Mouse (Mus musculus): Measurements from ENCODE around the gene Stx8. TPM values are rescaled to one million over a fixed set of nuclear protein-coding genes. Genes with fewer than 3 reads are reported as not detected.
A peak's percentile ranks its signal among the peaks of the same experiment; 100 is the strongest.

Stx8 gene
- polyA plus RNA-seq, 1 experiment from 2014 or later, result 48.6 TPM

GRCm38 (mm10) chr11:68080999-68081398 lies 115.0 kb downstream of the Stx8 start:
- Histone ChIP-seq H3K27ac (ENCODE audit: low read depth) (no peak overlapping the region), H3K27me3 (ENCODE audit: insufficient read depth, low read length) (no peaks in the 10 kb centered on the region), H3K4me2 (no peak overlapping the region), H3K9ac (no peak overlapping the region), H3K36me3 (ENCODE audit: insufficient read depth) (no peaks in the 10 kb centered on the region), H3K4me1 (ENCODE audit: insufficient read depth) (no peaks in the 10 kb centered on the region), H3K4me3 (ENCODE audit: low read depth, low read length) (no peak overlapping the region), H3K9me3 (ENCODE audit: low read depth, low read length) (no peaks in the 10 kb centered on the region)
- 64% methylated on average over 2 of the region's 2 CpGs for WGBS
- ATAC-seq (ENCODE audit: insufficient read depth) (no peak), DNase-seq (no peak)
- peak; percentile 42; the same call in 1 of the 2 replicates for TF ChIP-seq CTCF (IDR thresholded peaks at IDR 0.05; ENCODE audit: low read depth)

DNA sequence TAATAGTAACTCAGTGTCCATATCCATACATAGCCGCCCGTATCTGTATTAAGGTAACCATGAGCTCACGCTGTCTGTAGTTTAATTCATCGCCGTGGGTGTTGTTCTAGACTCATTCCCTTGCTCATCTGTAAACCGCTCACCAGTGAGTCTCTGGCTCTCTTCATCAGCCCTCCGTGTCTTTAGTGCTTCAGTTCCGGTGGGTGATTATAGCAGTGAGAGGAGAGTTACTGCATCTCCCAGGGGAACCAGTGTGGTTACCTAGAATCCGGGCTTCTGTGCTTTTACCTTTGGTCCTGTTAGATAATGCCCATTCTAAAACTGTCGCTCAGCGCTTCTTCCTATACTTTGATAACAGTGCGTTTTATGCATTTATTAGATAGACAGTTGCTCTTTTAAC lies 116.8 kb downstream of the Stx8 start:
- TF ChIP-seq CTCF (IDR thresholded peaks at IDR 0.05; ENCODE audit: low read depth), result no peak
- 86% methylated on average over 12 of the region's 12 CpGs for WGBS

DNA sequence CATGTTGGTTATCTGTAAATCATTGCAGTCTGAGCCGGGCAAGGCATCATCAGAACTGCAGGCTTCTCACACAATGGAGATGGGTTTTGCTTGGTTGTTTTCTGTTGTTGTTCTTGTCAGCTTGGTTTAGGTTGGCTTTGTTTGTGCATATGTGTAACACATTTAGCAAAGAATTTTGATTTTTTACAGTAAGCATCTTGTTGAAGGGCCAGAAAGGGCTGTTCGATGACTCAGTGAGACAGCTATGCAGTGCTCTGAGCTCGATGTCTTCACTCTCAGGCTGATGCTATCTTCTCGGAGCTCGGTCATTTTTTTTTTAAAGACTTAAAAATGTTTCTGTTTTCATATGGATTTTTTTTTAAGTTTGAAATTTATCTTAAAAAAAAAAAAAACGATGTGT lies 117.6 kb downstream of the Stx8 start:
- H3K36me3 ChIP-seq (ENCODE audit: insufficient read depth), result no peaks in the 10 kb centered on the region
- no peak for TF ChIP-seq CTCF (IDR thresholded peaks at IDR 0.05; ENCODE audit: low read depth)
- no peaks in the 10 kb centered on the region for H3K27me3 ChIP-seq (ENCODE audit: insufficient read depth, low read length)
- no peak for DNase-seq
- H3K9me3 ChIP-seq (ENCODE audit: low read depth, low read length), result no peaks in the 10 kb centered on the region
- no peak overlapping the region for H3K27ac ChIP-seq (ENCODE audit: low read depth)
- no peak overlapping the region for H3K4me2 ChIP-seq
- H3K4me3 ChIP-seq (ENCODE audit: low read depth, low read length), result no peak overlapping the region
- H3K4me1 ChIP-seq (ENCODE audit: insufficient read depth), result 0 out of 2 replicates have a peak, but pooled peaks cover 4% of the 10 kb centered on the region
- 71% methylated on average over 6 of the region's 6 CpGs for WGBS
- no peak for ATAC-seq (ENCODE audit: insufficient read depth)
- no peak overlapping the region for H3K9ac ChIP-seq

More for the DNA sequence above, 116.8 kb downstream of the Stx8 start:
- no peaks in the 10 kb centered on the region for H3K36me3 ChIP-seq (ENCODE audit: insufficient read depth)
- H3K4me1 ChIP-seq (ENCODE audit: insufficient read depth), result 0 out of 2 replicates have a peak, but pooled peaks cover 4% of the 10 kb centered on the region
- ATAC-seq (ENCODE audit: insufficient read depth) (no peak), DNase-seq (no peak)
- H3K27me3 ChIP-seq (ENCODE audit: insufficient read depth, low read length), result no peaks in the 10 kb centered on the region
- H3K27ac ChIP-seq (ENCODE audit: low read depth), result no peak overlapping the region
- no peak overlapping the region for H3K4me3 ChIP-seq (ENCODE audit: low read depth, low read length)
- no peaks in the 10 kb centered on the region for H3K9me3 ChIP-seq (ENCODE audit: low read depth, low read length)
- H3K9ac ChIP-seq, result no peak overlapping the region
- H3K4me2 ChIP-seq, result no peak overlapping the region

DNA sequence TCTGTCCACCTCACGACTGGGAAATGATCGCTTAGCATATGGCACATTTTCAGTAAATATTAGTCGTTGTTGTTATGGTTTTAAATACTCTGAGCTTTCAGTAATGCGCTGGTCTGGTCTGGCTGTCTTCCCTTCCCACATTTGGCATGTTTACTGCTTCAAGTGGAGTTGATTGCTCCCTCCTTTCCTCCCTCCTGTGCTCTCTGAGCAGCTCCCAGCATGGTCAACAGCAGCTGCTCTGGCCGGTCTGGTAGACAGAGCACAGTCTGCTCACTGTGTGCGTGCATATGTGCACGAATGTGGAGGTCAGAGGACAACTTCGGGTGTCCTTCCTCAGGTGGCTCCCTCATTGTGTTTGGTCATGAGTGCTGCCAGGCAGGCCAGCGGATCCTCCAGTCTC lies 120.2 kb downstream of the Stx8 start:
- ATAC-seq (ENCODE audit: insufficient read depth), result peak; percentile 38; the same call in 1 of the 2 replicates

GRCm38 (mm10) chr11:68089426-68089825 lies 123.4 kb downstream of the Stx8 start:
- no peak overlapping the region for H3K4me3 ChIP-seq (ENCODE audit: low read depth, low read length)
- peaks cover 9% of the 10 kb centered on the region; the same call in 1 of the 2 replicates for H3K4me1 ChIP-seq (ENCODE audit: insufficient read depth)
- H3K9ac ChIP-seq, result no peak overlapping the region
- ATAC-seq (ENCODE audit: insufficient read depth), result peak; percentile 38; the same call in 1 of the 2 replicates
- peak overlapping the region; percentile 8 for H3K4me2 ChIP-seq
- WGBS, result 27% methylated on average over 9 of the region's 9 CpGs
- no peak for TF ChIP-seq CTCF (IDR thresholded peaks at IDR 0.05; ENCODE audit: low read depth)
- H3K27ac ChIP-seq (ENCODE audit: low read depth), result peak overlapping the region; percentile 82
- no peaks in the 10 kb centered on the region for H3K9me3 ChIP-seq (ENCODE audit: low read depth, low read length)
- no peaks in the 10 kb centered on the region for H3K27me3 ChIP-seq (ENCODE audit: insufficient read depth, low read length)
- no peaks in the 10 kb centered on the region for H3K36me3 ChIP-seq (ENCODE audit: insufficient read depth)
- DNase-seq, result peak; percentile 52

More for the DNA sequence above, 120.2 kb downstream of the Stx8 start:
- Histone ChIP-seq H3K36me3 (ENCODE audit: insufficient read depth) (no peaks in the 10 kb centered on the region), H3K9me3 (ENCODE audit: low read depth, low read length) (no peaks in the 10 kb centered on the region), H3K4me1 (ENCODE audit: insufficient read depth) (peaks cover 9% of the 10 kb centered on the region; the same call in 1 of the 2 replicates), H3K27me3 (ENCODE audit: insufficient read depth, low read length) (no peaks in the 10 kb centered on the region), H3K9ac (no peak overlapping the region), H3K27ac (ENCODE audit: low read depth) (no peak overlapping the region; the same call in 1 of the 2 replicates), H3K4me2 (no peak overlapping the region), H3K4me3 (ENCODE audit: low read depth, low read length) (no peak overlapping the region)
- TF ChIP-seq CTCF (IDR thresholded peaks at IDR 0.05; ENCODE audit: low read depth), result no peak
- whole genome bisulfite sequencing, result 52% methylated on average over 9 of the region's 9 CpGs
- peak; percentile 62 for DNase-seq

DNA sequence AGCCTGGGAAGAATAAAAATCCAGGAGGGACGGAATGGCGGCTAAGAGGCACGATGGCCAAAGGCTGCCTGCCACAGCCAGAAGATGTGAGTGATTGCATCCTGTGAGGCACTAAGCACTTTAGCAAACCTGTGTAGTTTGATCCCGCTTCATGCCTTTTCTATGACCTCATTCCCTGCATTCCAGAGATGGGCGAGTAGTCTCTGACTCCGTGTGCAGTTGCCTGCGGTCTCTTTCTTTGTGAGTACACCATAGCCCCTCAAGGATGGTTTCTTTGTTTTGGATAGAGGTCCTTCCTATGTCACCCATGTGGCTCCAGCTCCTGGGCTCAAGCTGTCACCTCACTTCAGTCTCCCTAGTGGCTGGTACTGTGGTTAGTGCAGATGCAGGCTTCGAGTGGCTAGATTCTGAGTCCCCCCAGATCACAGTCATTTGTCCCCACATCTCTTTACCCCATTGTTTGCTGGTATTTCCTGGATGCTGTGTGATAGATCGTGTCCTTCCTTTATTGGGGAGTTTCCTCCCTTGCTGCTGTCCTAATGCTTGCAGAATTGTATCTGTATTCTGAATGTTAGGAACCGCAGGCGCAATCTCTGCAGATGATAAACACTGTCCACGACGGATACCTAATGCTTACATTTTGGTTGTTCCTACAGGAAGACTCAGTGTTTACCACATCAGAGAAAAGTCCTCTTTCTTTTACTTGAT lies 124.0 kb downstream of the Stx8 start:
- H3K4me2 ChIP-seq, result peak overlapping the region; percentile 8
- H3K4me1 ChIP-seq (ENCODE audit: insufficient read depth), result peaks cover 9% of the 10 kb centered on the region; the same call in 1 of the 2 replicates
- ATAC-seq (ENCODE audit: insufficient read depth), result peak; percentile 80
- H3K4me3 ChIP-seq (ENCODE audit: low read depth, low read length), result no peak overlapping the region
- H3K27ac ChIP-seq (ENCODE audit: low read depth), result peak overlapping the region; percentile 82
- 20% methylated on average over 13 of the region's 13 CpGs for WGBS
- H3K9me3 ChIP-seq (ENCODE audit: low read depth, low read length), result no peaks in the 10 kb centered on the region
- DNase-seq, result peak; percentile 73
- TF ChIP-seq CTCF (IDR thresholded peaks at IDR 0.05; ENCODE audit: low read depth), result no peak
- no peaks in the 10 kb centered on the region for H3K27me3 ChIP-seq (ENCODE audit: insufficient read depth, low read length)
- H3K9ac ChIP-seq, result peak overlapping the region; percentile 5; the same call in 1 of the 2 replicates
- no peaks in the 10 kb centered on the region for H3K36me3 ChIP-seq (ENCODE audit: insufficient read depth)

GRCm38 (mm10) chr11:68091975-68092759 lies 126.2 kb downstream of the Stx8 start:
- Histone ChIP-seq H3K4me2 (no peak overlapping the region), H3K27ac (ENCODE audit: low read depth) (no peak overlapping the region), H3K9ac (no peak overlapping the region), H3K9me3 (ENCODE audit: low read depth, low read length) (no peaks in the 10 kb centered on the region), H3K4me1 (ENCODE audit: insufficient read depth) (peaks cover 5% of the 10 kb centered on the region; the same call in 1 of the 2 replicates), H3K27me3 (ENCODE audit: insufficient read depth, low read length) (no peaks in the 10 kb centered on the region), H3K36me3 (ENCODE audit: insufficient read depth) (no peaks in the 10 kb centered on the region), H3K4me3 (ENCODE audit: low read depth, low read length) (no peak overlapping the region)
- DNase-seq, result no peak
- no peak for ATAC-seq (ENCODE audit: insufficient read depth)
- WGBS, result 53% methylated on average over 3 of the region's 3 CpGs
- no peak for TF ChIP-seq CTCF (IDR thresholded peaks at IDR 0.05; ENCODE audit: low read depth)
